Mouse (Mus musculus) frontal cortex, adult (tissue): ENCODE results near the gene Ecm1.
"Not testable (repeated sequence)": the region's sequence is repeated elsewhere in the genome, so short reads cannot be mapped to it uniquely, and the experiment has no call there.

Experiments used
- ATAC-seq: cut with Nextera tagmentation; 2 replicates; pipeline ENCODE4 v1.9.2; 2017; ENCODE audit warnings: mild to moderate bottlenecking, moderate library complexity, mixed read lengths; ENCODE audit not compliant: low TSS enrichment

The Ecm1 gene

DNA sequence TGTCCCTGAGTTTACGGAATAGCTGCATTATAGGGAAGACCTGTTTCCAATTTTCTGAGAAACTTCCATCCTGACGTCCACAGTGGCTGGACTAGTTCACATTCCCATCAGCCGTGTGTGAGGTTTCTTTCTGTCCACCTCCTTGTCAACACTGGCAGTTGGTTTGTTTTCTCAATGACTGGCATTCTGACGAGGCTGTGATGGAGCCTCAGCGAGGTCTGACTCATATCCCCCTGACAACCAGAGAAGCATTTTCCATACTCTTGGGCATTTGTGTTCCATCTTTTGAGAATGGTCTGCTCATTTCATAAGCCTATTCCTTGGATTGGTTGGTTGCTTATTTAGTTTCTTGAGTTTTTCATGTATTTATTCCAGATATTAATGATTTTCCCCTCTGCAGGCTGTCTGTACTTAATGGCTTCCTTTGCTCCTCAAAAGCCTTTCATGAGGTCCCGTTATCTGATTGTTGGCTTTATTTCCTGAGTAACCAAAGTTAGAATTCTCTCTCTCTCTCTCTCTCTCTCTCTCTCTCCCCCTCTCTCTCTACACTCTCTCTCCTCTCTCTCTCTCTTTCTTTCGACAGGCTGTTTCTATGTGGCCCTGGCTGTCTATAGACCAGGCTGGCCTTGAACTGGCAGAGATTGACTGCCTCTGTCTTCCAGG lies 12.5 kb downstream of the Ecm1 start:
- ATAC-seq = no peak

DNA sequence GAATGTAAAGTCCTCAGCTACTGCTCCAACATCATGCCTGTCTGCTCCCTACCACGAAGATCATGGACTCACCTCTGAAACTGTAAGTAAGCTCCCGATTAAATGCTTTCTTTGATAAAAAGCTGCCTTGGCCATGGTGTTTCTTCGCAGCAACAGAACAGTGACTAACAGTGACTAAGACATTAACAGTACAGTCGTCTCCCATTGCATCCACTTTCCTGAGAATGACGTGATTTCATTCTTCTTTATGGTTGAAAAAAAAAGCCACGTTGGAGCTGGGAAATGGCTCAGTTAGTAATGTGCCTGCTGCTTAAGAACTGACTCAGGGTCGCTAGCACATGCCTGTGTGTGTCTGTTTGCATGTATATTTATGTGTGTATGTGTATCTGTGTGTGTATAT lies 13.5 kb downstream of the Ecm1 start:
- no peak for ATAC-seq

- ATAC-seq = no peak
These were observed 17.0 kb downstream of the Ecm1 start for GRCm38 (mm10) chr3:95722386-95722785.

GRCm38 (mm10) chr3:95718153-95718552 lies 21.2 kb downstream of the Ecm1 start:
- no peak for ATAC-seq

DNA sequence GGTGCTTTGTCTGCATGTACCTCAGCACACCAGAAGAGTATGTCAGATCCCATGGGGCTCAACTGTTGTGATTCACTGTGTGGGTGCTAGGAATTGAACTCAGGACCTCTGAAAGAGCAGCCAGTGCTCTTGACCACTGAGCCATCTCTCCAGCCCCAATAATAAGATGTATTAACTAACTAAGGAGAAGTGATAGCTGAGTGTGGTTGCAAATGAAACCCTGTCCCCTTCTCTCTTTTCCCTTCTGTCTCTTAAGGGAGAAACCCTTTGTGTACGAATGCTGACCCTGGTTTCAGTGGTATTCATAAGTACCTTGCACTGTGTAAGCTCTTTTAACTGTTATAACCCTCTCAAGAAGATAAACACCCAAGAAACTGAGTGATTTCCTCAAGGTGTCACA lies 23.3 kb downstream of the Ecm1 start:
- no peak for ATAC-seq

DNA sequence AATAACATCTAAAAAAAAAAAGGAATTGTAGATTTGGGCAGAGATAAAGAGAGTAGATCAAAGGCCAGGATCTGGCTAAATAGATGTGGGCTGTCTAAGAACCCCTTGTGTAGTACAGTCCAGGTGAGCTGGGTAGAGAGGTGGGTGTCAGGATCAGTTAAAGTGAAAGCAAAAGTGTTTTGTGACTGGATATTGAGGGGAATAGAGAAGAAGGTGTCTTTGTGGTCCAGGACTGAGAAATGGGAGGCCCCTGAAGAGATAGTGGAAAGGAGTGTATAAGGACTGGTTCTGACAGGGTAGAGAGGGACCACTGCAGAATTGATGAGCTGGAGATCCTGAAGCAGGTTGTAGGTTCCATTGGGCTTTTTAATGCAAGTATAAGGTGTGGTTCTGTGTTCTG lies 29.4 kb downstream of the Ecm1 start:
- ATAC-seq = no peak

DNA sequence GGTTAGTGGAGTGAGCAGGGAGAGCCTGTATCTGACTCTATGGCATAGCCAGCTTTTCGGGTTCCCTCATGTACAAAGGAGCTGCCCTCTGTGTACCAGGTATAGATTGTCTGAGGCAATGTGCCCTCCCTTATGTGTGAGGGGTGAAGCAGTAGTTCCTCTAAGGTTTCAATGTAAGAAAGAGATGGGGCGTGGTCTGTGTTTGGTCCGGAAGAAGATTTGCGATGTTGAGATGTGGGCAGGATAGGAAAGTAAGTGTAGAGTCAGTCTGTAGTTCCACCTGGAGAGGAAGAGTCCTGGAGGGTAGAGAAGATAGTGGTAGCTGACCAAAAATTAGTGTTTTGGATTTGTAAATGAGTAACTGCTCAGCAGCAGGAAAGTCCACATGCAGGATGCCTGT lies 30.3 kb downstream of the Ecm1 start:
- ATAC-seq = no peak

DNA sequence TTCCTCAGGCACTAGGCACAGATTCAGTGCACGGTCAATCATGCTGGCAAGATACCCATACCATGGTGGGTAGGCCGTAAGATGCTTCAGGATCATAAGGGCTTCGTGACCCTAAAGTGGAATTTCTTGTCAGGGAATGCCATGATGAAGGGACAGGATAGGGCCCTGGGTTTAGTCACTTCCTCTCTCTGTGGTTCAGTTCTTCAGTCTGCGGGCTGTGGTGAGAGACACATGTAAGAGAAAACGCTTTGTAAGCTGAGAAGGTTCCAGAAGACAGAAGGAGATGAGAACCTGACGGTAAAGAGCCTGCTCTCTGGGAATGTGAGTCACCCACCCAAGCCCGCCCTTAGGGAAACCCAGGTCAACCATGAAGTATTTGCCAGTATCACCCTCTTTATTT lies 31.9 kb downstream of the Ecm1 start:
- no peak for ATAC-seq

GRCm38 (mm10) chr3:95706273-95706672 lies 33.1 kb downstream of the Ecm1 start:
- no peak for ATAC-seq

DNA sequence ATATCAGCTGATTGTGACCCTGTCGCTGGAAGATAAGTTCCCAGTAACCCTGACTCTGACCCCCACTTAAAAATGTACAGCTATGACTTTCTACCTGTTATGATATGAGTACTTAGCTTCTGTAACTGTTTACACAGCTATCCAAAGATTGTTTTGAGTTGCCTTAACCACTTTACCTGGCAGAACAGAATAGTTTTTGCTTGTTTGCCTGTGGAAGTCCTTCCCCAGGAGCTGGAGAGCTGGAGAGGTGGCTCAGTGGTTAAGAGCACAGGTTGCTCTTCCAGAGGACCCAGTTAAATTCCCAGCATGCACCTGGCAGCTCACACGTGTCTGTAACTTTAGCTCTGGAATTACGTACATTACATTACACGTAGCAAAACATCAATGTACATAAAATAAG lies 34.8 kb downstream of the Ecm1 start:
- no peak for ATAC-seq

DNA sequence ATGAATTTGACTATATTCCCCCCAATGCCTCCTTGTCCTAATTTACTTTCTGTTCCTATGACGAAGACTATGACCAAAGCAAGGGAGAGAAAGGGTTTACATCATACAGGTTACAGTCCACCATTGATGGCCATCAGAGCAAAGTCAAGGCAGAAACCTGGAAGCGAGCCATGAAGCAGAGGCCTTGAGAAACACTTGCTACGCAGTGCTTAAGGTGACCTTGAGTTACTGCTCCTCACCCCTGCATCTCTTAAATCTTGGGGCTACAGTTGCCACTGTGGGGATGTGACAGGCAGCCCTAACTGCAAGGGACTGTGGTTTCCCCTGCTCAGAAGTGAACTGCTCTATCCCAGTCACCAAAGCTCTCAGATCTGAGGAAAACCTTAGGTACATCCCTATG lies 36.1 kb downstream of the Ecm1 start:
- no peak for ATAC-seq

DNA sequence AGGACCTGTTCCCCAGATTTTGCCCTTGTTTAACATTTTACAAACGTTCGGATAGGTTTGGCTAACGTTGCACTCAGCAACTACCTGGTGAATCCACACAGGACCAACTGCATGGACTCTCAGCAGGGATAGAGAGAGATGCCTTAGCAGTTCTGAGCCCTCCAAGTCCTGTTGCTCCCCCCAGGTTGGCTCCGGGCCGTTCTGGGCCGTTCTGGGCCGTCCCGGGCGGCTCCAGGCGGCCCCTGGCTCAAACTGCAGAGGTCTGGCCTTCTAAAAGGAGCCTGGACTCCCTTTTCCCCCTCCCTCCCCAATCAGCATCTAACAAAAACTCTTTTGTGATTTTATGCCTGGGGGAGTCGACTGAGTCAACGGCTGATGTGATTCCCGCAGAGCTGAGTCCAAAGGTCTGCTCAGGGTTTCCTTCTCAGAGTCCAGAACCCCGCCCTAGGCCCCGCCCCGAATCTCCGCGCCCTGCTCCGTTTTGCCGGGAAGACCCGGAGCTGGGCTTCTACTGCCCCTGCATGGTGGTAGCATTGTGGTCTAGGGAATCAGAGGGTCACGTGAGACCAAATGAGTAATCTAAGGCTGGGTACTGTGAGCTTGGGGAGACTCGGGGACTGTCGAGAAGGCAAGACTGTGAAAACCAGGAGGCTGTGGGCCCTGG lies 37.4 kb downstream of the Ecm1 start:
- peak; percentile 79 for ATAC-seq

DNA sequence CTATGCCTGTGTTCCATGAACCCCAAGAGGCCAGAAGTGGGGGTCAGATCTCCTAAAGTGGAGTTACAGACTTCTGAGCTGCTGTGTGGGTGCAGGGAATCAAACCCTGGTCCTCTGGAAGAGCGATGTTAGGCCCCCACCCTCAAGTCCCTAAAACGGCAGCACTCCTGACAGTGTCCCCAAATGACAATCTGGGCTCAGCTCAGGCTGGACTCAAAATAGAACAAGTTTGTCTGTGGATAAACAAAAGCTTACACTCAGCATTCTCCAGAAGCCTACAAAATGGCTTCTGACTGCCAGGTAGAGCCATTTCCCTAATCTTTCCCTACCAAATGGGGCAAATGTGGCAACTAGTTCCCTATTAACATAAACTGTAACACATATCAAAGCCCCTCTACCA lies 38.3 kb downstream of the Ecm1 start:
- ATAC-seq = no peak

- no peak for ATAC-seq
These were observed 39.1 kb downstream of the Ecm1 start for GRCm38 (mm10) chr3:95700233-95700681.

DNA sequence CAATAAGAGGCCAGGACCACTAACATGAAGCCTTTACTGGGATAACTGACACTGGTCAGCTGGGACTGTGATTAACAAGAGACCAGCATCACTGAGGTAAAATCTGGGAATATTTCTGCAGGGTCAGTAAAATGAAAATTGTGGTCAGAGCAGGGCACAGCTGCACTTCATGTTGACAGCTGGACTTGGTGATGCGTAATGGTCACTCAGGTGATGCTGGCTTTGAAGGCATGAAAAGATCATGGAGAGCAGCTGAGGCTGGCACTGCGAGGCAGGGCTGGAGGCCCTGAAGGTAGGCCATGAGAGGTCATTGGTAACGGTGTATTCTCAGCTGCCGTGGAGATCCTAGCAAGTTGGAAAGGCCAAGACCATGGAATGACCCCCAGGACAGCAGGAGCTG lies 41.1 kb downstream of the Ecm1 start:
- ATAC-seq = no peak

GRCm38 (mm10) chr3:95696360-95696759 lies 43.0 kb downstream of the Ecm1 start:
- ATAC-seq = no peak

DNA sequence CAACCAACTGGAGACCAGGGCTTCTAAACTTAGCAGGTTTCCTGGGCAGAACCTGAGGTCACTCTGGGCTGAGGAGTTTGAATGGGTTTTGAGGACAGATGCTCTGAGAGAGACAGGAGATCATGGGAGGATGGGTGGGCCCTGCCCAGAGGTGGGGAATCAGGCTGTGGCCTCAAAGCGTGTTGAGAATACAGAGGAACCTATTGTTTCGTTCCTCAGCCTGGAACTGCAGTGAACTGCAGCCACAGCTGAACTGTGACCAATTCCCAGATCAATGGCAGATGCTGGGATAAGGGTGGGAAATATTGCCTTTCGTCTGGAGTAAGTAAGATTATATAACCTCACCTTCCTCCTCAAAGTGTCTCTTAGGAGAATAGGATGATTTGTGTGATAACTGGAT lies 43.6 kb downstream of the Ecm1 start:
- no peak for ATAC-seq

- peak; percentile 54 for ATAC-seq
These were observed 44.3 kb downstream of the Ecm1 start for GRCm38 (mm10) chr3:95694808-95695703.

DNA sequence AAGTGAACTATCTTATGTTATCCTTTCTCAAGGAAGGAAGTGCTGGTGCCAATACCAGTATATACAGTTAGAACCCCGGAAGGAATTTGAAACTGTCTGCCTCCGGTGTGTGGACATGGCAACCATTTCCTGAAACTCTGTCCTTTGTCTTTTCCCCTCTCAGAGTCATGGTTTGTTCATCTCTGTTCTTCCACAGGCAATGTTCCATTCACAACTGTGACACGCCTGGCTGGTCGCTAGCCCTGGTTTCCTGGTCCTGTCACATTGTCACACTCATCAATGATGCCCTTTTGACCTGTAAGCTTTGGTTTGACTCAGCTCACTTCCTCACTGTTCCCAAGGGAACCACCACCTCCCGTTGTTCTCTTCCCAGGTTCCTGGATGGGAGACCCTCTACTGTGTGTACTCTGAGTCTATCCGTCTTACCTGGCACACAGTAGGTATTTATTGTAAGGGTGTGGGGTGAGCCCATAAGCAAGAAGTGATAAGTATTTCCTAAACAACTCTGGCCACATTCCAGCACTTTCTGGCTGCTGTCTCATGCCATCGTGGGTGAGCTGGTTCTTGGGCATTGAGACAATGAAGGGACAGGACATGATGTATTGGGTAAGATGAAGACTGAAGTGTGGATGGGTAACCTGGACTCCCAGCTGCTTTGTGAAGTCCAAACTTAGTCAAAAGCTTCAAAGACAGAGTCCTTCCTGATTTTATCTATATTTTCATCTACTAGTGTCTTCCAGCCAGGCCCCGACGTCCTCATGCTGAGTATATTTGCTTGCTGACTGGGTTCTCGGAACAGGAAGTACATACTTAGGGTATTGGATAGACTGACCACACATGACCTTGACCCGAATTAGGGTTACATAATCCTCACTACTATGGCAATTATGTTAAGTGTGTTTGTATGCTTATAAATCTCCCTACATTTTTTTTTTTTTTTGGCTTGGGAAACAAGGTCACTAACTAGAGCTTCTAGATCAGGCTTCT lies 45.3 kb downstream of the Ecm1 start:
- no peak for ATAC-seq

GRCm38 (mm10) chr3:95692677-95693076 lies 46.7 kb downstream of the Ecm1 start:
- no peak for ATAC-seq

- ATAC-seq = not testable (repeated sequence)
These were observed 48.8 kb downstream of the Ecm1 start for GRCm38 (mm10) chr3:95690552-95690951.

DNA sequence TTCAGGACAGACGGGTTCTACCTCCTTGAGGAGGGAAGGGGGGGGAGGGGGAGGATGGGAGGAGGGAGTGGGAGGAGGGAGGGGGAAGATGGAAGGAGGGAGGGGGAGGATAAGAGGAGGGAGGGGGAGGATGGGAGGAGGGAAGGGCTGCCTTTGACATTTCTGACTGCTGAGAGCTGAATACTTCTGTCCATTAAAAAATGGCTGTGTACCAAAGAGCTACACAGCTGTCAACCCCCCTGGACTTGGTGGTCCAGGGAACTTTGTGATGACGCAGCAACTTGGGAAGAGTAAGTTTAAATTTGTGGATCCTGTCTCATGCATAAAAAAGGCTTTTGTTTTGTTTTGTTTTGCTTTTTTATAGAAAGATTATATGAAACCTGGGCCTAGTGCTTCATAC lies 49.4 kb downstream of the Ecm1 start:
- ATAC-seq = no peak
